ENCODE assay signal across 10 mouse cellular contexts in the genomic region with DNA sequence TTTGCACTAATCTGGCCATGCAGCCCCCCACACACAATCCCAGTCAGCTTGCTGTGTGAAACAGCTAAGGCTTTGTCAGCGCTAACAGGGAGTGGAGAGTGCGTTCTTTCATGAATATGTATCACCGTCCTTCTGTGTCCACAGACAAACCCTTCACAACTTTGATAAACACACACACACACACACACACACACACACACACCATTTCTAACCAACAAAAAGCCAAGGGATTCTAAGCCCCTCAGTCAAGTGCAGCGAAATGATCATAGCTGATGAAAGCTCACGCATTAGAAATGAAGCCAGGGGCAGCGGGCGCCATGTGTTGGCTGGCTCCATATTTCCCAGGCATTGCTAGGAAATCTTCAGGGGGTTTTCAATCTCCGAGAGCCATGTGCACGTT. TPM values are rescaled to one million over a fixed set of nuclear protein-coding genes. Genes with fewer than 3 reads are reported as not detected.
DNase-seq lines count a peak whose midpoint lies in the region; ATAC-seq and TF ChIP-seq lines count a peak whose summit lies in the region.
"Had no signal": no experiment of that assay in that cellular context is flagged by ENCODE, and none has a peak within 500 bp of the region (broad histone marks: within the 10 kb centered on the region; RNA-seq: fewer than 3 reads in every experiment).

No protein-coding gene starts in this region.

- H3K27ac ChIP-seq in forebrain, postnatal 0 days (ENCODE audit: low read depth, low read length): peak overlapping the region; percentile 47; the same call in 1 of the 2 replicates
- H3K27ac ChIP-seq in midbrain, embryonic 12.5 days (replicated peaks): peak overlapping the region; percentile 92

- intact Hi-C loops in heart, postnatal 25 days (cut with DNase I): no loop called here
- intact Hi-C loops in left cerebral cortex, postnatal 14 days (cut with DNase I): no loop called here

- peak overlapping the region; percentile 25; the same call in 1 of the 2 replicates for H3K9ac ChIP-seq in forebrain, postnatal 0 days
- H3K9ac ChIP-seq in midbrain, embryonic 12.5 days (replicated peaks): 0 out of 2 replicates have a peak overlapping the region, but pooled peaks have one; percentile 28

- peak overlapping the region; percentile 57 for H3K4me2 ChIP-seq in forebrain, postnatal 0 days (ENCODE audit: low read depth)
- peak overlapping the region; percentile 49 for H3K4me2 ChIP-seq in midbrain, embryonic 12.5 days (replicated peaks)

- H3K27me3 ChIP-seq in forebrain, postnatal 0 days (ENCODE audit: insufficient read depth, low read length): no peaks in the 10 kb centered on the region
- H3K27me3 ChIP-seq in midbrain, embryonic 12.5 days: peaks cover 69% of the 10 kb centered on the region

- H3K4me1 ChIP-seq in forebrain, postnatal 0 days (ENCODE audit: insufficient read depth): peaks cover 10% of the 10 kb centered on the region
- H3K4me1 ChIP-seq in midbrain, embryonic 12.5 days: peaks cover 58% of the 10 kb centered on the region

- TF ChIP-seq CTCF in forebrain, postnatal 0 days (IDR thresholded peaks at IDR 0.05; ENCODE audit: low read depth): no peak

- H3K9me3 ChIP-seq in forebrain, postnatal 0 days (ENCODE audit: low read length): no peaks in the 10 kb centered on the region
- no peaks in the 10 kb centered on the region for H3K9me3 ChIP-seq in midbrain, embryonic 12.5 days

- peak; percentile 78 for ATAC-seq in forebrain, postnatal 0 days
- ATAC-seq in midbrain, embryonic 12.5 days (ENCODE audit: low FRiP score, low read depth): peak; percentile 83
- ATAC-seq in erythroblast, adult 5-6 weeks (replicated peaks; ENCODE audit: low FRiP score, poor library complexity, severe bottlenecking): no peak

- H3K36me3 ChIP-seq in forebrain, postnatal 0 days (ENCODE audit: insufficient read depth): no peaks in the 10 kb centered on the region
- no peaks in the 10 kb centered on the region for H3K36me3 ChIP-seq in midbrain, embryonic 12.5 days

- DNase-seq in heart, adult 11 months: peak; percentile 41
- DNase-seq in heart, postnatal 25 days (ENCODE audit: low spot score): no peak
- peak; percentile 72 for DNase-seq in embryo, embryonic 10 days (ENCODE audit: low spot score)
- peak; percentile 66 for DNase-seq in forebrain, postnatal 0 days
- no peak for DNase-seq in frontal cortex, postnatal 25 days (ENCODE audit: low spot score in 2 of 2)
- no peak for DNase-seq in left cerebral cortex, postnatal 14 days (ENCODE audit: low spot score in 2 of 2)
- DNase-seq: kidney, adult 2 months; right cerebral cortex, adult 18-20 months had no signal

- peak overlapping the region; percentile 25 for H3K4me3 ChIP-seq in forebrain, postnatal 0 days (ENCODE audit: low read depth, low read length)
- peak overlapping the region; percentile 22 for H3K4me3 ChIP-seq in midbrain, embryonic 12.5 days

- WGBS in forebrain, postnatal 0 days: 5% methylated on average over 9 of the region's 9 CpGs
- WGBS in midbrain, embryonic 12.5 days: 5% methylated on average over 9 of the region's 9 CpGs

RNA-seq across cellular contexts. Expression of gene Alpk1, which starts 31.1 kb away (rescaled TPM):
- total RNA-seq in heart, postnatal 25 days (2021): 1 to 10 TPM; 2.4 to 3.9 TPM
- 1.3 and 3.5 TPM in 2 replicates for total RNA-seq in forebrain, postnatal 0 days (2014; rRNA removed)
- polyA plus RNA-seq in forebrain, postnatal 0 days (2015; fragmentation: Nextera tagmentation; extraction: Ambion mirVana): 0.30 and 0.39 TPM in 2 replicates
- 1.0 and 1.4 TPM in 2 replicates for polyA plus RNA-seq in midbrain, embryonic 12.5 days (2016; fragmentation: Nextera tagmentation; extraction: Ambion mirVana)
- 1.5 and 2.9 TPM in 2 replicates for total RNA-seq in erythroblast, adult 5-6 weeks (2015; ENCODE audit: low replicate concordance)
- 2.9 and 3.0 TPM in 2 replicates for total RNA-seq in erythroblast, adult 5-6 weeks (2017; ENCODE audit: low replicate concordance)
- total RNA-seq in left cerebral cortex, postnatal 14 days (2021): 1 to 10 TPM; 3.9 to 4.9 TPM

RNA-seq across cellular contexts. Expression of gene Tifa, which starts 40.3 kb away (rescaled TPM):
- total RNA-seq in heart, postnatal 25 days (2021): 1 to 10 TPM; 2.0 to 2.2 TPM
- total RNA-seq in forebrain, postnatal 0 days (2014; rRNA removed): 2.4 and 4.2 TPM in 2 replicates
- 2.6 and 2.7 TPM in 2 replicates for polyA plus RNA-seq in forebrain, postnatal 0 days (2015; fragmentation: Nextera tagmentation; extraction: Ambion mirVana)
- 3.4 and 5.5 TPM in 2 replicates for polyA plus RNA-seq in midbrain, embryonic 12.5 days (2016; fragmentation: Nextera tagmentation; extraction: Ambion mirVana)
- 80.5 and 102 TPM in 2 replicates for total RNA-seq in erythroblast, adult 5-6 weeks (2015; ENCODE audit: low replicate concordance)
- total RNA-seq in erythroblast, adult 5-6 weeks (2017; ENCODE audit: low replicate concordance): 77.4 and 87.0 TPM in 2 replicates
- 1 to 10 TPM; 3.8 to 6.3 TPM for total RNA-seq in left cerebral cortex, postnatal 14 days (2021)

Comparison
In these comparisons a context has a peak if more than half of its experiments do, and no peak if none do; other contexts are left out.
1. DNase-seq: peak in heart, adult 11 months (single experiment), embryo, embryonic 10 days (single experiment) and forebrain, postnatal 0 days (single experiment); none in heart, postnatal 25 days (single experiment), frontal cortex, postnatal 25 days (0 of 2) and left cerebral cortex, postnatal 14 days (0 of 2).
2. RNA of gene Tifa, which starts 40.3 kb away (total RNA-seq): 77.4 to 102 TPM in erythroblast, adult 5-6 weeks; 3.8 to 6.3 TPM in left cerebral cortex, postnatal 14 days, 2.4 to 4.2 TPM in forebrain, postnatal 0 days and 2.0 to 2.2 TPM in heart, postnatal 25 days; every median in the first group is over 10 times any median in the second.